Mouse (Mus musculus) neural tube, embryonic 13.5 days (tissue): ENCODE measurements at regions not wholly inside any gene's neighbourhood (a gene's known extent, or its start where the extent isn't known, plus 50 kb on each side); places are given as distances from the start of the nearest gene placed in this dataset.

Source experiments
- ATAC-seq: fragments of 200-750 bp; cut with Nextera tagmentation; 2 replicates; pipeline ENCODE4 v1.8.0; 2017; ENCODE audit warnings: low read depth, mild to moderate bottlenecking, moderate TSS enrichment, moderate library complexity
- H3K27ac ChIP-seq: fragments of 300-500 bp; sonication (generic); replicated peaks from 2 replicates; pipeline ENCODE4 v1.5.1; 2015; ENCODE audit warnings: moderate library complexity, mild to moderate bottlenecking, inconsistent platforms
- H3K27me3 ChIP-seq: fragments of 300-500 bp; sonication (generic); 2 replicates; pipeline ENCODE4 v1.6.1; 2015; ENCODE audit warnings: mild to moderate bottlenecking, inconsistent platforms
- H3K36me3 ChIP-seq: fragments of 300-500 bp; sonication (generic); 2 replicates; pipeline ENCODE4 v1.6.1; 2015; ENCODE audit warnings: mild to moderate bottlenecking, inconsistent platforms
- H3K4me1 ChIP-seq: fragments of 300-500 bp; sonication (generic); replicated peaks from 2 replicates; pipeline ENCODE4 v1.6.1; 2015; ENCODE audit warnings: inconsistent platforms
- H3K4me2 ChIP-seq: fragments of 300-500 bp; sonication (generic); 2 replicates; pipeline ENCODE4 v1.6.1; 2015; ENCODE audit warnings: inconsistent platforms, mild to moderate bottlenecking, moderate library complexity
- H3K4me3 ChIP-seq: fragments of 300-500 bp; sonication (generic); 2 replicates; pipeline ENCODE4 v1.5.1; 2015; ENCODE audit warnings: mild to moderate bottlenecking, inconsistent platforms
- H3K9ac ChIP-seq: fragments of 300-500 bp; sonication (generic); 2 replicates; pipeline ENCODE4 v1.6.1; 2015; ENCODE audit warnings: moderate library complexity, mild to moderate bottlenecking, inconsistent platforms
- H3K9me3 ChIP-seq: fragments of 300-500 bp; sonication (generic); 2 replicates; pipeline ENCODE4 v1.6.1; 2016; ENCODE audit warnings: inconsistent platforms
- WGBS: fragments of 180-500 bp; shearing (Covaris S2); methylation state at CpG from one replicate; pipeline ENCODE4 v1.1.7; 2015; 5-methylcytosine and 5-hydroxymethylcytosine counted together

DNA sequence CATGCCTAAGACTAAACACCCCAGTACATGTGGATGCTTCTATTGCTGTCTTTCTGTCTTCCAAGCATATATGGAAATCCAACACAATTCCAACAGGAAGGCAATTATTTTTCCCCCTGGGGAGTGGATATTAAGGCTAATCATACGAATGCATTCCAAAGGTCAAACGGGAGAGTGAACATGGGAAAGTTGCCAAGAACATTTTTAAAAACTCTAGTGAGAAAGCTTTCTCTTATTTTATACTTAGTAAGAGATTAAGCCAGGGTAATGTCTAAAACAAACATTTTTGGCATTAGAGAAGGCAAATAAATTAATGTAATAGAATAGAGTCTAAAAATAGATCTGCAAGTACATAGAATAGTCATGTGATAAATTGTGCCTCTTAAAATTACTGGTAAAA is 332.4 kb downstream of the Ets1 start:
- no peaks in the 10 kb centered on the region for H3K9me3 ChIP-seq
- H3K36me3 ChIP-seq, result no peaks in the 10 kb centered on the region
- no peaks in the 10 kb centered on the region for H3K27me3 ChIP-seq
- no peak overlapping the region for H3K4me2 ChIP-seq
- H3K9ac ChIP-seq, result no peak overlapping the region
- peaks cover 14% of the 10 kb centered on the region for H3K4me1 ChIP-seq
- WGBS, result 69% methylated on average over 2 of the region's 2 CpGs
- H3K27ac ChIP-seq, result no peak overlapping the region
- no peak overlapping the region for H3K4me3 ChIP-seq
- no peak for ATAC-seq

DNA sequence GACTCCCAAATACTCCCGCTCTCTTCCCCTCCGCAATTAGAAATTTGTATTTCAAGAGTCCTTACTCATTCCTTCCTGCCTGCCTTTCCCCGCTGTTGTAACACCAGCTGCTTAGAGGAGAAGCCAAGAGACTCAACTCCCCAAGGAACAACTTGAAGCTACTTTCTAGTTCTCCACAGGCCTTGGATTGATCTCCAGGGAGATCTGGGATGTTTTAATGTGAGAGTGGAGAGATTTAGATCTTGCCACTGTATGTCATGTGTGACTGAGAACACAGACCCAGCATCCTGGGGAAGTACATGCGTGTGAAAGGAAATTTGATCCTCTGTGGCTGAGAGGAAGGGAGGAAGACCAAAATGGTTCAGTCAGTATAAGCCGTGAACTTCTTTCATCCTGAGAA is 335.4 kb downstream of the Ets1 start:
- Histone ChIP-seq H3K4me3 (no peak overlapping the region), H3K4me1 (peaks cover 14% of the 10 kb centered on the region), H3K4me2 (no peak overlapping the region), H3K36me3 (no peaks in the 10 kb centered on the region), H3K9ac (no peak overlapping the region), H3K9me3 (no peaks in the 10 kb centered on the region), H3K27ac (no peak overlapping the region), H3K27me3 (no peaks in the 10 kb centered on the region)
- WGBS, result 80% methylated on average over 5 of the region's 5 CpGs
- ATAC-seq, result no peak

DNA sequence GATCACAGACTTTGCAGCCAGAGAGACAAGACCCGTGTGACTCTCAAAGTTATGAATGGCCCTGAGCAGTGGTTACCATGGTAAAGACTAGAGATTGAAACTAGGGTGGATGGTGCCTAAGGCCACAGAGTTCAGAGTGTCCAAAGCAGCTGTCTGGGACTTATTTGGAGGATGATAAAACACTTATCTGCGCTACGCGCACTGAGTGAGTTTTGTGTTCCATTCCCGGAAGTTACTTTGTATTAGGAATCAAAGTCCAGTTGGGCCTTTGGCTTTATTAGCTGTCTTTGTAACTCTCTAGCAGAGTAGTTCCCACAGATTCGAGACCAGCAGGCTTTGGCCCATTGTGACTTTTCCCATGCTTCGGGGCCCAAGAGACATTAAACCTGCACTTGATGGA is 335.9 kb downstream of the Ets1 start:
- no peaks in the 10 kb centered on the region for H3K36me3 ChIP-seq
- H3K27ac ChIP-seq, result no peak overlapping the region
- H3K4me1 ChIP-seq, result peaks cover 14% of the 10 kb centered on the region
- no peaks in the 10 kb centered on the region for H3K9me3 ChIP-seq
- H3K27me3 ChIP-seq, result no peaks in the 10 kb centered on the region
- H3K4me2 ChIP-seq, result no peak overlapping the region
- WGBS, result 66% methylated on average over 7 of the region's 7 CpGs
- ATAC-seq, result no peak
- no peak overlapping the region for H3K9ac ChIP-seq
- H3K4me3 ChIP-seq, result no peak overlapping the region

DNA sequence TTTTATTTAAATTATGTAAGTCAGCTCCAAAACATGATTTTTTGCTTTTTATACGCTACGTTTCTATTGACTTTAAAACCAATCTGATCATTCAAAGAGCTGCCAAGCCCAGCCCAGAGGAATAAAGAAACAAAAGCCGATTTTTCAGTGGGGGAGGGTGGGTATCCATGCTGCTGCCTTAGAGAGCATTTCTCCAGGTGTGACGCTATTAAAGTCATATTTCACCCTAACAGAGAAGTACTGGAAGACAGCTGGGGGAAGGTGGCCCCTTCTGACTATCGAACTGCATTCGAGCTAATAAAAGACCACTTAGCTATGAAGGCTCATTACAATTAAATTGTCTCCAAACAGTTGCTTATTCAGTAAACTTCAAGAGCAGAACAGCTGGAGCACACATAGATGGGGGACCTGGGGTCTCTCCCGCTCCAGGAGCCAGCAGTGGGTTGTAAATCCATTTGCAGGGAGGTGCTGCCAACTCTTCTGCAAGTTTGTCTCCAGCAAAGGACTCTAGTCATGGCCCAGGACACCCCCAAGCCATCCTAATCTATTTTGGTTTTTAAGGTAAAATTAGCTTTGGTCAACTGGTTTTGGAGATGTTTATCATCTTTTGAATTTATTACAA is 336.5 kb downstream of the Ets1 start:
- no peak overlapping the region for H3K27ac ChIP-seq
- no peak overlapping the region for H3K4me3 ChIP-seq
- peaks cover 14% of the 10 kb centered on the region for H3K4me1 ChIP-seq
- H3K36me3 ChIP-seq, result no peaks in the 10 kb centered on the region
- H3K9ac ChIP-seq, result no peak overlapping the region
- H3K9me3 ChIP-seq, result no peaks in the 10 kb centered on the region
- no peaks in the 10 kb centered on the region for H3K27me3 ChIP-seq
- WGBS, result 40% methylated on average over 7 of the region's 7 CpGs
- no peak for ATAC-seq
- no peak overlapping the region for H3K4me2 ChIP-seq

DNA sequence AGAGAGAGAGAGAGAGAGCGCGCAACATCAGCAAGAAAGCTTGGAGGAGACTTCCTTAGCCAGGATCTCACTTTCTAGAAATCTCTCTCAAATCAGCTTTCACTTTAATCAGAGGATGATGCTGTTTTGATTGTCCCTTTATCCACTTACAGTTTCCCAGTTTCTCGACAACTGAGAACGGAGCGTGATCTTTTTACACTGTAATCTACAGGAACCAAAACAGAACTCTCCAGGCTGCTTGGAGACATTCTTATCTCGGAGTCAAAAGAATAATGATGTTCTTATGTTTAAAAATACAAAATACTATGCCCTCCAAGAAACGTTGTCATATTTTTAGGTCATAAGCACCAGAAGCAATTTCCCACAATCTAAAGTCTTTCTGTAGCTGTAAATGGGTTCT is 341.7 kb downstream of the Ets1 start:
- Histone ChIP-seq H3K27ac (no peak overlapping the region), H3K9me3 (no peaks in the 10 kb centered on the region), H3K9ac (no peak overlapping the region), H3K4me1 (peaks cover under 1% of the 10 kb centered on the region), H3K4me3 (no peak overlapping the region), H3K27me3 (no peaks in the 10 kb centered on the region), H3K4me2 (no peak overlapping the region), H3K36me3 (no peaks in the 10 kb centered on the region)
- ATAC-seq, result no peak
- WGBS, result 93% methylated on average over 7 of the region's 7 CpGs

DNA sequence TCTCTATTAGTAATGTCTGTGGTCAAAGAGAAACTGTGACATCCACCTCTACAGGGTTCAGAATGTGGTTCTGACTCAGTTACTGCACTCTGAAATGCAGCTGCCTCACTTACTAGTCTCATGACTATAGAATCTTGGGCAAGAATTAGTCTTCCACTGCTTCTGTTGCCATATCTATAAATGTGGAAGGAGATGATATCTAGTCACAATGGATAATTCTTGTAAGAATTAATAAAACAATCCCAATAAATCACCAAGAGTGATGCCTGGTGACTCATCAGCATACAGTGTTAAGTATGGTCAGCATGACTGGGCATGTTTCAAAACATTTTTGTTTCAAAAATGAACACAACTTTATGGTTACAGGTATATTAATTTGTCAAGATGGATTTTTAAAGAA is 344.8 kb downstream of the Ets1 start:
- H3K4me1 ChIP-seq, result no peaks in the 10 kb centered on the region
- H3K4me2 ChIP-seq, result no peak overlapping the region
- no peaks in the 10 kb centered on the region for H3K27me3 ChIP-seq
- no peak for ATAC-seq
- H3K27ac ChIP-seq, result no peak overlapping the region
- H3K9ac ChIP-seq, result no peak overlapping the region
- no peaks in the 10 kb centered on the region for H3K9me3 ChIP-seq
- no peaks in the 10 kb centered on the region for H3K36me3 ChIP-seq
- no peak overlapping the region for H3K4me3 ChIP-seq

DNA sequence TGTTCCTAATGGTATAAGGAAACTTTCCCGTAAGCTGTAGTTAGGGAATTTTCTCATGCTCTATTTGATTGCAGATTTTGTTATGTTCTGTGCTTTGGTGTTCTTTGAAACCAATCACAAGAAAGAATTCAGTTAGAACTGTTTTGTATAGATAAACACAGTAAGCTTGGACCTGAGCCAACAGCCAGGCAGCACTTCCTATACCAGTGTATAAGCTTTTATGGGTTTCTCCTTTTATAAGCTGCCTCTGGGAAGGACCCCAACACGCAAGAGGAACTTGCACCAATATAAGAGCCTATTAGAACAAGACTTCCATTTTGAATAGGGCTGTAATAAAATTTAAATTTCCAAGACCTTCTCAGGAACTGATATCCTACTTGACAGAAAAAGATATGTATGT is 347.2 kb downstream of the Ets1 start:
- 66% methylated on average over 2 of the region's 2 CpGs for WGBS
- no peaks in the 10 kb centered on the region for H3K27me3 ChIP-seq
- no peak overlapping the region for H3K4me3 ChIP-seq
- H3K9me3 ChIP-seq, result no peaks in the 10 kb centered on the region
- no peak for ATAC-seq
- no peaks in the 10 kb centered on the region for H3K4me1 ChIP-seq
- H3K27ac ChIP-seq, result no peak overlapping the region
- no peak overlapping the region for H3K4me2 ChIP-seq
- H3K36me3 ChIP-seq, result no peaks in the 10 kb centered on the region
- no peak overlapping the region for H3K9ac ChIP-seq

DNA sequence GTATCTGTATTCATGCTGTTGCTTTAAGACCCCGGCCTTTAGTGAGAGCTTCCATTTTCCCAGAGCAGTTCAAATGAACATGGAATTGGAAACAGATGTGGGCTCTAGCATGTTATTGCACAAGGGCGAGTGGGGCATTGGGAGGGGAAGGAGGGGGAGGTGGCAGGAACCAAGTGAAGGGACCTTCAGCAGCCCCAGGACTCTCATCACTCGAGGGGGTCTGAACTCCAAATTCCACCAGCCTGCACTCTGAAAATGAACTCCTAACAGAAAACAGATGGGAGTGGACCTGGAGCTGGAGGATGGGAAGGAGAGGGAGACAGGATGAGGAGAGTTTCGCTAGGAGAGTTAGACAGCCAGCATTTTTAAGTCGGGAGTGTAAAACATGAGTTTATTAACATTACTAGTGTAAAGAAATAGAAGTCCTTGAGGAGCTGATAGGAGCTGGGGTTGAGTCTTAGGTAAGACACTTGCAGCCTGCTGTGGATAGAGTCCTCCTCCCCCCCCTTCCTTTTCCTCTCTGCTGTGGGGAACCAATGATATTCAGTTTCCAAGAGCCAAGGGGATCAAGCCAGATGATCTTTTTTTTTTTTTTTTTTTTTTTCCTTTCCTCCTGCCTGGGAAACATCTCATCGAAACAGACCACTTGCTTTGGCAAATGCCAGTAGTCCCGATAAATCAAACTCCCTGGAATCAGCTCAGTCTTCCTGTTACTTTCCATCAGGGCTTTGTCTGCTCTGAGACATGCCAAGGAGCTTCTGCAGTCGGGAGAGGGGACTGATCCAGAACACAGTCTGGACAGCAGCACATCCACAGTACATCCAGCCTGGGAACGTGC is 351.0 kb downstream of the Ets1 start:
- no peaks in the 10 kb centered on the region for H3K9me3 ChIP-seq

DNA sequence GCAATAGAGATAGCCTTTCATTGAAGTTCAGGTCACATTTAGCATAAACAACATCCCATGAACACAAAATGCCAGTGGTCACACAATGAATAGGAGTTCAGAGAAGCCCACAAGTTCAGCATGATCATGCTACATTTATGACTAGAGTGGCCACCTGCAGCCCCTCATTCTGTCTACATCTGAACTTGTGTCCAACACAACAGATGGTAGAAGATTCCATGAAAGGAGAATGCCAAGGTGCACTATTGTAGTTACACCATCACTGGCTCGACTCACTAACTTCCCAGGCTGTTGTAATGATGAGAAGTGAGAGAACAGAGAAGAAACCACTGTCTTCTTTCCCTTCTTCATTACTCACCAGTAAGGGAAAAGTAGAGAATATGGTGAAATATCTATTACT is 353.0 kb downstream of the Ets1 start:
- Histone ChIP-seq H3K4me3 (no peak overlapping the region), H3K9me3 (no peaks in the 10 kb centered on the region), H3K36me3 (no peaks in the 10 kb centered on the region), H3K9ac (no peak overlapping the region), H3K4me2 (no peak overlapping the region), H3K27ac (no peak overlapping the region), H3K27me3 (no peaks in the 10 kb centered on the region), H3K4me1 (no peaks in the 10 kb centered on the region)
- WGBS, result 84% methylated on average over 1 of the region's 1 CpGs
- ATAC-seq, result no peak

More for the DNA sequence above, 351.0 kb downstream of the Ets1 start:
- Histone ChIP-seq H3K4me3 (no peak overlapping the region), H3K9ac (no peak overlapping the region), H3K4me1 (no peaks in the 10 kb centered on the region), H3K27ac (no peak overlapping the region), H3K4me2 (no peak overlapping the region), H3K27me3 (no peaks in the 10 kb centered on the region), H3K36me3 (no peaks in the 10 kb centered on the region)
- WGBS, result 75% methylated on average over 9 of the region's 9 CpGs
- no peak for ATAC-seq

DNA sequence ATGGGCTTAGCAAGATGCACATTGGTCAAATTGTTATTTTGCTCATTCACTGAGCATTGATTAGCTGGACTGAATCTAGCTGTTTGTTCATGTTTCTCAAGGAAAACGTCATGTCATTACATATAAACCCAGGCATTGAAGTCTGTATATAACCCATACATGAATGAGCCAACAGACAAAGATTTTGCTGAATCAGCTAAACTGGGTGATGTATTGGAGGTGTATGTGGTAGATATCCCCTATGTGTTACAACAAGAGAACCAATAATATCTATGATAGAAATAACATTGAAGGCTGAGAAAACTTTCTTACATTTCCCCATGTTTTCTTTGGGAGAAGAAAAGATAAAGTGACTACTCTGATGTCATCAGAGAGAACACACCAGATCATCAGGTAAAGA is 362.3 kb downstream of the Ets1 start:
- Histone ChIP-seq H3K27me3 (no peaks in the 10 kb centered on the region), H3K4me3 (no peak overlapping the region), H3K27ac (no peak overlapping the region), H3K36me3 (no peaks in the 10 kb centered on the region), H3K9me3 (peaks cover 4% of the 10 kb centered on the region; the same call in 1 of the 2 replicates), H3K4me1 (no peaks in the 10 kb centered on the region), H3K4me2 (no peak overlapping the region), H3K9ac (no peak overlapping the region)
- no peak for ATAC-seq
- WGBS, result 88% methylated on average over 1 of the region's 1 CpGs

DNA sequence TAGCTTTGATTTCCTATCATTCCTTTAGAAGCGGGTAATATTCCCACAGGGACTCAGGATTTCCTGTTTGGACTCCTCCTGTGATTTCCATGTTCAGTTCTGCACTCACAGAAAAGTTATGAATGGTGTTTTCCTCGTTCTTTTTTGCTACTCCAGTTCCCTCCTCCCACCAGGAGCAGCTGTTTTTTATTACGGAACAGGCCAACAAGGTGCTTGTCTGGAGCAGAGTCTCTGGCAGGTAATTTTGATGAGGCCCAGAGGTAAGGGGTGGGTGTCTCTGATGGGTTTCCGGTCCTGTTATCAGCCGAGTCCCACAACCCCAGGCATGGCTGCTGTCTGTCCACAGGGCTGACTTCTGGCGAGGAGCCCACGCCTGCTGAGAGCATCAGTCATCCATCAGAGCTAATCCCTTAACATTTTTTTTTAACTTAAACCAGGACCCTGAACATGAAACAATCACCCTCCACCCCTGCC is 364.7 kb downstream of the Ets1 start:
- Histone ChIP-seq H3K27me3 (no peaks in the 10 kb centered on the region), H3K9ac (no peak overlapping the region), H3K36me3 (no peaks in the 10 kb centered on the region)

DNA sequence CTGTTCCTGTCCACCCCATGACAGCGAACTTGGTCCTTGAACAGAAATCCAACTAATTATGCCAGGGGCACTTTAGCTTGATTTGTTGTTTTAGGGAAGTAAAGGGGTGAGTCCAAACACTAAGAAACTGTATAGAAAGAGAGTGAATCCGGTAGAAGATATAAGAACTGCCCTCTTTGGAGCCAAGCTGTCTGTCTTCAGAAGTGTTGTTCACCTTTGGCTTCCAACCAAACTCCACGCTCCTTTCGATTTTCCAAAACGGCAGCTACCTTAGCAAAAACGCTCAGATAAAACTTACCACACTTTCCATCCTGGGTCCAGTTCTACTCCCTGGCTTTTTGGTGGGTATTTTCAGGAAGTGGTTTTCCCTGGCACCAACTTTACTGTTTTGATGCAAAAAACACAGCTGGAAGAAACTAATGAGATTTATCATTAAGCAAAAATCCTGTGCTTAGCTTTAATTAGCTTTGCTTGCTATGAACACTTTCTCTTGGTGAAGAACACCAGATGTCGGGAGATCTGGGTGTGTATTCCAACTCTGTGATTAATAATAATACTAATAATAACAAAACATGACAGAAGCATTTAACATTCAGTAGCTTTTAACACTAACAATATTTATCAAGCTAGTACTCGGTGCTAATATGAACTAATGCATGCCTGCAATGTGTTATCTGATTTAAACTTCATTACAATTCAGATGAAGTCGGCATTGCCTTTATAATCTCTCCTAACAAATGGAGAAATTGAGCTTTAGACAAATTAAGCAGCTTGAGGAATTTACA is 365.3 kb downstream of the Ets1 start:
- Histone ChIP-seq H3K27me3 (no peaks in the 10 kb centered on the region), H3K36me3 (no peaks in the 10 kb centered on the region), H3K27ac (no peak overlapping the region), H3K4me1 (no peaks in the 10 kb centered on the region), H3K9ac (no peak overlapping the region), H3K4me2 (no peak overlapping the region), H3K9me3 (peaks cover 4% of the 10 kb centered on the region; the same call in 1 of the 2 replicates), H3K4me3 (no peak overlapping the region)
- ATAC-seq, result no peak
- WGBS, result 77% methylated on average over 9 of the region's 9 CpGs

More for the DNA sequence above, 364.7 kb downstream of the Ets1 start:
- 70% methylated on average over 7 of the region's 7 CpGs for WGBS
- H3K9me3 ChIP-seq, result peaks cover 4% of the 10 kb centered on the region; the same call in 1 of the 2 replicates
- no peak for ATAC-seq
- H3K27ac ChIP-seq, result no peak overlapping the region
- no peaks in the 10 kb centered on the region for H3K4me1 ChIP-seq
- no peak overlapping the region for H3K4me2 ChIP-seq
- H3K4me3 ChIP-seq, result no peak overlapping the region
